Mouse (Mus musculus) cerebellum, adult 11-12 months (tissue): Measurements from ENCODE around the gene Rhob.

Experiments used
- DNase-seq: peaks from one replicate; pipeline ENCODE4 v3.0.0; 2022

Gene Rhob

DNA sequence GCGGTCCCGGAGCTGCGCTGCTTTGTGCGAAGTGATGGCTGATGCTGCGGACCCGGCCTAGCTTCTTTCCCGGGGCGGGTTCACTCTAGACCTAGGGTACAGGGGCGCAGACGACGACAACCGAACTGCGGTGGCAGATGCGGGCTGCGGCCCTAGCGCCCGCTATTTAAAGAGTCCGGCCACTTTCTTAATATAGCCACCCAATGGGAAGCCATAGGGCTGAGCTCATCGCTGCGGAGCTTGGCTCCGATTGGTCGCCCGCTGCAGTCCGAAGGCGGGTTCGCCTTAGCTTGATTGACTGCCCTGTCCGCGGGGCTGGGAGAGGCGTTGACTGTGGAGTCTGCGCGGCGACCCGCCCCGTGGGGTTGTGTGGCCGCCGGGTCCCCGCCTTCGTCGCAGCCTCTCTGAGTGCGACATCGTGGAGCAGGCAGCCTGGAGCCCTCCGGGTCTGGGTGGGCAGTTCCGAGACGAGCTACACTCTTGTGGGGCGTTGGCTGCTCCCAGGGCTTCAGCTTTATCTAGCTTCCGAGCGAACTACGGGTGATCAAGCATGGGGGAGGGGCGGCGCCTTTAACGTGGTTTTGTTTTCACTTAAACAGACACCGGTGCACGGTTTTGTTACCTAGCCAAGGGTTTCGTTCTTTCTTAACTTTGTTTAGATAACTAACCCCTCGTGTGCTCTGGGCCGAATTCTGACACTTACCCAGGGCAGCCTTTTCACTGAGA lies at the start of gene Rhob:
Gene Rhob (minus strand): TSS at position 139 of the 726 bp plus-strand sequence.
- peak; percentile 98 for DNase-seq

DNA sequence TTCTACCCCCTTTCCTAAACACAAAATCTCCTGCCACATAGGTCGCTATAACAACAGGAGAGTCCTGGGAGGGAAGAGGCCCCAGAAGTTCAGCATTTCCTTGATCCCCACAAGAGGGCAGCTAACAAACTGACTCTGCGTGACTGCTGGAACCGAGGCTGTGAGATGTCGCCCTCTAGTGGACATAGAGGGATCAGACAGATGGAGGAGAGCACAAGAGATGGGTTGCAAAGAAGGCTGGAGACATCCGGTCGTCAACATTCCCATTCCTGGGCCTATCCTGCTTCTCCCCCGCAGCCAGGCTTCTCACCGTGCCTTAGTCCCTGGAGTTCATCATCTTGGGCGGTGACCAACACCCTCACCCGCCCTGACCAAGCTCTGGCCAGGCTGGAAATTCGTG lies 47.5 kb upstream of the Rhob start:
- DNase-seq, result peak; percentile 24

DNA sequence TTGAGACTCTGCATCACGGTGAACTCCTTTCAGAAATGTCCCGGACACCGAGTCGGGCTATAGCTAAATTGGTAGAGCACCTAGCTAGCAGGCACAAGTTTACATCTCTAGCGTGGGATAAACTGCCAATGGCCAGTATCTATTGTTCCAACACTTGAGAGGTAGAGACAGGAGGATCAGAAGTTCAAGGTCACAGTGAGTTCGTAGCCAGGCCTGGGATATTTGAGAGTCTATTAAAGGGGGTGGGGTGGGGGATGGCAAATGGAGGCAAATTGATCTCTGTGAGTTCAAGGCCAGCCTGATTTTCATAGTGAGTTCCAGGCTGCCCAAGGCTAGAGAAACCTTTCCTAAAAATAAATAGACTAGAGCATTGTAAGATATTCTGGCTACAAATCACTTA lies 47.0 kb upstream of the Rhob start:
- no peak for DNase-seq

DNA sequence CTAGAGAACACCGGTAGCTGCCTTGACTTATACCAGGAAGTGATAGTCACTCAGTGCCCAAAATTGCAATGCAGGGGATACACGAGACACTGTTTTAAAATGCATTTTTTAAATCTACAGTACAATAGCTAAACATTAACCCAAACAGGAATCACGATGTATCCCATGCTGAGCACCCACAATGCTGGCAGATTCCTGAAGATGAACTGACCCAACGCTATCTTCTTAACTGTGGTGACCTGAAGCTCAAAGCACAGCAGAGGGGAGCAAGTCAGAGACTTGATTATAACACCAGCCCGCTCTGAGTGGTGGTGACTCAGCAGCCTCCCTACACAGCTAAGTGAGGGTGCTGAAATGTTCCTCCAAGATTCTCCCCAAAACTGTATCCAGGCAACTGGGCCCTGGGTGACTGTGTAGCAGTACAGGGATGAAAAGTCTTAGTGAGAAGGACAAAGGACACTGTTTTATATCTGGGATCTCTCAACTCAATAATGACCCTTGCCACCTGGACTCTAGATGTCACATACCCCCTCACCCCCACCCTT lies 45.3 kb upstream of the Rhob start:
- DNase-seq, result no peak

DNA sequence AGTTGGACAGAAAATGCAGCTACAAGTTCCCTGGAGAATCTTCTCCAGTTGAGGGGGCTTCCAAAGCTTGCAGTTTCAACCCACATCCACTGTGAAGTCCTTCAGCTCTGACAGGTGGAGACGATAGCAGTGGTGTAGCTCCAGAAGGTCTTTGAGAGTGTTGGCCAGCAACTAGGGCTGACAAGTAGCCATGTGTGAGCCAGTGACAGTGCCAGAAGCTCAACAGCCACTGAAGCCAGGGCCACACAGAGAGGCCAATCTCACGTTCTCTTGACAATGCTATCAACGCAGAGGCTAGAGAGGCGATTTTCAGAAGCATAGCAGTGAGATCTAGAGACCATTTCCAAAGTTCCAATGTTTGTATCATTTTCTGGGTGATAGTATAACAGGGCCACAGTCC lies 42.6 kb upstream of the Rhob start:
- DNase-seq, result no peak

DNA sequence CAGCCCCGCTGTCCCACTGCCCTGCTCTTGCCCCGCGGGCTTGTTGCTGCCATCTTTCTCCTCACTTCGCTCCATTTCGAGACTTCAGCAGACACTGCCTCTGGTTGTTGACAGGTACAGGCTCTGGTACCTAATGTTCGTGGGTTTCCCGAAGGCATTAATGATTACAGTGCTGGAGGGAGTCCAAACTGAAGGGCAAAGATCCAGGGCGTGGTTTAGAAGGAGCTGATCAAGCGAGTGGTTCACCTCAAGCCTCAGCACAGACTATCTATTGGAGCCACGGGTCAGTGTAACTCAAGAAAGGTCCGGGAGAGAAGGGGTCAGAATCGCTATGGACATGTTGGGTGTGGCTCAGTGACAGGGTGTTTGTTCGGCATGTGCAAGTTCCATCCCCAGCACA lies 39.7 kb upstream of the Rhob start:
- DNase-seq, result no peak

DNA sequence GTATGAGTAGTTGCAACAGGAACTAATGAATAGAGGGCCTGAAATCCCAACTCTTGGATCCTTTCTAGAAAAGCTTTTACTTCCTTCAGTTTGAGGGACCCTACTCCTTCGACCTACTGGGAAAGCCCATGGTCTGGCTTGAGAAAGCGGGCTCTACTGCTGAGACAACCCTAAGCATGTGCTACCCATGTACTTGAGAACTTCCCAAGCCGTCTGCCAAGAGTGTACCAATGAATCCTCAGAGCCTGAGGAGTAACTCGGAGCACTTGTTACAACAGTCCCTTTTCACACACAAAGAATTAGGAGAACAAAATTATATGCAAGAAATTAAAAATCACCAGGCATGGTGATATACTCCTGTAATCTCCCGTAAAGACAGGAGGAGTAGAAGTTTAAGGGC lies 37.5 kb upstream of the Rhob start:
- DNase-seq, result no peak

DNA sequence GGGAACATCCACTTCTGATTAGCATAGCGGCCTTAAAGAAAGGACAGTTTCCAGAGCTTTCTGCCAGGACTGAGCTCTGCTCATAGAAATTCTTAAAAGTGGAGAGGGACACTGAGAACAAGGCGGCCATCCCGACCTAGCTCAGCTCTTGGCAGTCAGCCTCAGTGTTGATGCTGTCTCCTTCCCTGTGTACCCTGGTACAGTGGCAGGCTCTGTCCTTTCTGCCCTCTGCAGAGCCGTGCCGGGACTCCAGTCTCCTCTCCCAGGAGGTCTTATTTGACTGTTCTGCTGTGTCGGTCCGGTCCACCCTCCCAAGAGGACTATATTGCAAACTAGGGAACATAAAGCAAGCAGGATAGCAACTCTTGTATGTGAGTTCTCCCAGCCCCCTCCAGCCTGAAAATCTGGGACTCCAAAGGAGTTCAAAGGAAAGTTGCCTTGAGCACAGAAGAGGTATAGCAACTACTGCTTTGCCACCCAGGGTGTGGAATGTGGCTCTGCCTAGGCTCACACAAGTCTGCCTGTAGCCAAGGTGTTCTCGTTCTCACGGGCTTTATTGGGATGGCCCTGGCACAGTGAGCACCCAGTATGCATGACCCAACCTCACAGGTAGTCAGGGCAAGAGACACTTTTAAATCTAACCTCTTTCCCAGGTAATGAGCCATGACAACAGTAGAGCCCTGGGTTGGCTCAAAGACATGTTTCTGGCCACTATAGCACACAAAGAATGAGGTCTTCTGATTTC lies 36.6 kb upstream of the Rhob start:
- DNase-seq, result no peak

DNA sequence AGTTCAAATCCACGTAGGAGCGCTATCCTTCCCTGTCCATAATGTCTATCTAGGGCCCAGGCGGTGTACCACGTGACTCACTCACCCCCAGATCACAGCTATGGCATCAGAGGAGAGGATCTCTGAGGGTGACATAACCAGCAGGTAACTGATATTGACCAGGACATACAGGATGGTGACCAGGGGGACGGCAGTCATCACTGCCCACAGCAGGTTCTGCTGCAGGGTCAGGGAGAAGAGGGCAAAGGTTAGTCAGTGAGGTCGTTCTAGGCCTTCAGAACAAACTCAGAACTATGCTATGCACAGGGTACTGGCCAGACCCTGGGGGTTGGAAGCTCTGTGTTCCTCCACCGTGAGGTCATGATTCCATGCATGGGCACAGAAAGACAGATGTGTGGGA lies 35.8 kb upstream of the Rhob start:
- no peak for DNase-seq

DNA sequence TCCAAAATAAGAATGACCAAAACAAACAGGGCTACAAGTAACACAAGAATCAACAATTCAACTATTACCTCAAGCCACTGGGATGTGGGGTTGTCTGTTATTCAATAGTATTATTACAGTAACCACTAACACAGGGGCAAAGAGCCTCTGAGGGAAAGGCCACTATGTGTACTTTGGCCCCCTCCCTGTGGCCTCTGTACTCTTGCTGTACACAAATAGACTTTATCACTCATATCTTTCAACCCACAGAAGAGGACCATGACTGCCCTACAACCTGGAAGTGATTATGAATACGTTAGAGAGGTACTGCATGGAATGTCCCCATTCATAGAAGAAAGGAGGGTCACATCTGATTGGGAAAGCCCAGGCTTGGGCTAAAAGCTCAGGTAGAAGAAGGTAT lies 35.1 kb upstream of the Rhob start:
- no peak for DNase-seq

DNA sequence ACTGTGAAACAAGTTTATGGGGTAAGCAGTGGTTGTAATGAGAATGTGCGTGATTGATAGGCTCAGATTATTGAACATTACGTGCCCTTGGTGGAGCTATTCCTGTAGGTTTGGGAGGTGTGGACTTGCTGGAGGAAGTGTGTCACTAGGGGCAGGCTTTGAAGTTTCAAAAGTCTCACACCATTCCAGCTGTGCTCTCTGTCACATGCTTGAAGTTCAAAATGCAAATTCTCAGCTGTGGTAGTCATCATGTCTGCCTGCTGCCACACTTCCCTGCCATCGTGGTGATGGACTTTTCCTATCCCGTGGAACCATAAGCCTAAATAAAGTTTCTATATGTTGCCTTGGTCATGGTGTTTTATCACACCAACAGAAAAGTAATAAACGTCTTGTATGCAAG lies 28.0 kb upstream of the Rhob start:
- DNase-seq, result no peak

DNA sequence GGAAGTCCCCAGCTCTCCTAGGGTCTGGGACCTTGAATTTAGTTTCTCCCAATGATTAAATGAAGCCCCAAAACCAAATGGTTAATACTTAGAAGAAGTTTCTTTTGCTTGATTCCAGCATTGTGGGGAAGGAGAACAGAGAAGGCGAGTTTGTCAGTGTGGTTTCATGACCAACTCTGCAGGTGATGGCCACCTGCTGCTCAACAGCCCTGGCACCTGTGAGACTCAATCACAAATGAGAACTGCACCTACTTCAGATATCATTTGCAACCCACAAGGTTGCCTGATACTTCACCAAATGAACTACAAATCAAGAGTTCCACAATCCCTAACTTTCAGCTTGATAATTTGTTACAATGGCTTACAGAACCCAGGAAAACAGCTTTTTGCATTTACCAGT lies 27.4 kb upstream of the Rhob start:
- no peak for DNase-seq

DNA sequence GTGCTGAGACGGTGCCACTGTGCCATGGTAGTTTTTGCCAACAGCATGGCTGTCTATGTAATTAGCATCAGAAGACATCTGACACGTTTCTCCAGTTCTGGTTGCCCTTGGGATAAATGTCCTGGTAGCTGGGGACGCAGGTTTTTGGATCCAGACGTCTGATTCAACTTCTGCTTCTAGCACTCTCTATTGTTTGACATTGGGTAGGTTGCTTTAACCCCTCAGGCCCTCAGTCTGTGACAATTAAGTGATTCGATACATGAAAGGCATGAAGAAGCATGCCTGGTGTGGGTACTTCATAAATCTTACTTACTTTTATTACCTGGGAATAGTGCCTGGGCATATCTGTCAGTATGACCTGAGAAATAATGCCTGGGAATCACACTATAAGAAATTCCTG lies 24.3 kb upstream of the Rhob start:
- no peak for DNase-seq

DNA sequence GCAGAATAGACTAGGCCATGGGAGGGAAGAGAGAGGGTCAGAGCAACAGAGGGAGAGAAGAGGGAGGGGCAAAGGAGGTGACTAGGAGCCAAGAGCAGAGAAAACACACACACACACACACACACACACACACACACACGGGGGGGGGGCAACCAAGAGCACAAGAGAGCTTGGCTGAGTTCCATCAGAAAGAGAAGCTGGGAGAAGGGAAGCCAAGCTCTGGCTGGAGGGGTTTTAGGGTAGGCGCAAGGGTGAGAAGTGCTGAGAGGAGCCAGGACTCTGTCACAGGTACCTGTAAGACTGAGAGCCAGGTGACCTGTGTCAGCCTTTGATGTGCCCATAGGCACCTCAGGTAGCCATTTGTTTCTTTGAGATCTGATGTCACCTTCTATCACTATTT lies 22.9 kb upstream of the Rhob start:
- DNase-seq, result no peak

DNA sequence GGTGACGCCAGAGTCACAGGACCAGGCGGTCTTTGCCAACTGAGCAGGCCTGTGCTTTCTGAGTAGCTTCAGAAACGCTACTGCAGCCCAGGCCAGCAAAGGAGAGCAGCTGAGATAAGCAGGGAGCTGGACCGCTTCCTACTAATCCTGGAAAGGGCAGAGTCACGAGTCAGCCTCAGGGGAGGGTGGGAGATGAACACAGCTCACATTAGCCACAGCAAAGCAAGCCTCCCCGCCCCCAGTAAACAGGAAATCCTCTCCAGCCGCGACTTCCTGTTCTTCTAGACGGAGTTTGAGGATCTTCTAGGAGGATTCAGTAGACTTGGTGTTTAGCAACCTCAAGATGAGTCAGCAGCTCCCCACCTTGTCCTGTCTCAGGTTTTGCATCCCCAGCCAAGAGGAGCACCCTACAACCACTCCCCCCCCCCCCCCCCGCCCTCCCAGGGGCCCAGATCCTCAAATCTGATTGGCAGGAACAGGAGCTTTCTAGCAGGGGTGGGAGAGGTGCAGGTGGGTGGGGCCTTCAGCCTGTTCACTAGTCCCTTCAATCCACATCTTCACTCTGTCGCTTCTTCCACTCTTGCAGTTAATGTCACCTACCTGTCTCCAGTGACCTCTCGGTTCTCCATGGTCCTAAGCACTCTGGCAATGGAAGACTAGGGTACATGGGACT lies 21.7 kb upstream of the Rhob start:
- peak; percentile 21 for DNase-seq

DNA sequence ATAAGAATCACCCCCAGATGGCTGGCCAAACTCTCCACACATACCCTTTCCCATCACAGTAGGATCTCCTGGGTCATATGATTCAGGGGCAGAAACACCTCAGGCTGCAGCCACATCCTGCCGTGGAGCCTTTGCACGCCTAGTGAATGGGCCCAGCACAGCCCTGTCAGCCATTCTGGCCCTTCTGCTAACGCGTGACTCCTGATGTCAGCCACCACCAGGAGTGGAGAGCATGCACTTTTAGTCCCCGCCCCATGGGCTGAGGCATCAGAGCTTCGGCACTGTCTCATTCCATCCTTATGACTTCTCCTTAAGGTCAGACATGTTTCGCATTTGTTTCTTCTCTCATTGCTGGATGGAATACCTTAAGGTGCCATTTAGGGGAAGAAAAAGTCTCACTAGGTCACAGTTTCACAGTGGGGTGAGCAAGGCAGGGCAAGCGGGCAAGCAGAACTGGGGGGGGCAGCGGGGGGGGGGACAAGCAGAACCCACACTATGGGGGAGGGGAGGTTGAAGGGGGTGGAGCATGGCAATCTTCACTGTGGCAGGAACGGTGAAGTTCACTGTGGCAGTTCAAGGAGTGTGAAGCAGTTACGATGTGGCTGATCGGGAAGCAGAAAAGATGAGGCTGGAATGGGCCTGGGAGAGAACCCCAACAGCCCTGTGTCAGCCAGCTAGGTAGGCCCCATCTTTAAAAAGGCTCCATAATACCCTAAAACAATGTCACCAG lies 19.8 kb upstream of the Rhob start:
- no peak for DNase-seq

DNA sequence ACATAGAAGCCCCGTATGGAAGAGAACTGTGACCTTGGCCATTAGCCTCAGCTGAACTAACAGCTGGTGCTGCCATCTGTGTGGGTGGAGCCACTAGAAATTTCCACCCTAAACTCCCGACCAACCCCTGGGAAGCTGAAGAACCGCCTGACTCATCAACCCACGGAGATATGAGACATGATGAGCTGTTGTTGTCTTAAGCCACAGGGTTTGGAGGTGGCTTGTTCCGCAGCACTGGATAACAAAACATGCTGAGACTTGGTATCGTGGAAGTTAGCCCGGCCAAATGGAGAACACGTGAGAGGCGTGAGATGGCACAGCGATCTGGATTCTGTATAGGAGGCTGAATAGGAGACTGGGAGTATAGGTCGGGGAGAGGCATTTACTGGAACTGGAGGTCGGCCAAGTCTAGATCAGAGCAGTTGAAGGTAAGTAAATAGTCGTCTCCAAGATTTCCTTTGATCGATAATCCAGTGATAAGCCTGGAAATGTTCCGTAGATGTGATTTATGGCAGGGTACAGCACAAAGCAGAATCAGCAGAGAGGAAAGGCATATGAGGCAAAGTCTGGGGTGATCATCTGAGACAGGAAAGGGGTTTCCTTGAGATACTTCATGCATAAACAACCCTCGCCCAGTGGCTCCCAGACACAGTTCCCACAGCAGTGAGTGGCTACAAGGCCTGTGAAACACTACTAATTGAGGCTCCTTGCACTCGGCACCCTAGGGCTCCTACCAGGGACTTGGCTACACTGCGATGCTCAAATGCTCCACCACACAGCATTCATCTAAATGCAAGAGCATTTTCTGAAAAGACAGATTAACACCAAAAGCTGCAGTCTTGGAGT lies 11.5 kb upstream of the Rhob start:
- no peak for DNase-seq

DNA sequence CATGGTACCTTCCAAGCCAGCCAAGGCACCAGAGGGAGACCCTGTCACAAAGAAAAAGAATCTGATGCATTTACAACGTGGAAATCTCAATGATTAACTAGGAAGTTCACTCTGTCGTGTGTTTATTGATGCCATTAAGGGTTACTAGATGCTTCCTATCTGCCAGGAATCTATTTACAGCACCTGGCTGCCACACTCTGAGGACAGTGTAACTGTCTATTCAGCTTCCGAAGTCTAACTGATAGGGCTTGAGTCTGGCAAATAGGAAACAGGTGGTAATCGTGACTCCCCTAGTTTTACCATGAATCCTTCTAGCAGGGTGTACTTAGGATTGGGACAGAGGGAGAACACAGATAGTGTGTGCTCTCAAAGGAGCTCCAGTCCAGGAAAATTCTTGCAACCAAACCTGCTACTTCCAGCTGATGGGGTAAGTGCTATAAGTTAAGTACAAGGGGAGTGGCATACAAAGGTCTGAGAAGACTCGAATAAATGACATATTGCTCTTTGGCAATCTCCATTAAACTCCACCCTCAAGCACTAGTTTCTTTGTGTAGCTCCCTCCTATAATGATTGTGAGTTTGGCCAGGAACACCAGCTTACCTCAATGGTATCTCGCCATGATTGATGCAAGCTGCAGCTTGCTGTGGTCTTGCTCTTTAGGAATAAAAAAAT lies 10.6 kb upstream of the Rhob start:
- DNase-seq, result no peak

DNA sequence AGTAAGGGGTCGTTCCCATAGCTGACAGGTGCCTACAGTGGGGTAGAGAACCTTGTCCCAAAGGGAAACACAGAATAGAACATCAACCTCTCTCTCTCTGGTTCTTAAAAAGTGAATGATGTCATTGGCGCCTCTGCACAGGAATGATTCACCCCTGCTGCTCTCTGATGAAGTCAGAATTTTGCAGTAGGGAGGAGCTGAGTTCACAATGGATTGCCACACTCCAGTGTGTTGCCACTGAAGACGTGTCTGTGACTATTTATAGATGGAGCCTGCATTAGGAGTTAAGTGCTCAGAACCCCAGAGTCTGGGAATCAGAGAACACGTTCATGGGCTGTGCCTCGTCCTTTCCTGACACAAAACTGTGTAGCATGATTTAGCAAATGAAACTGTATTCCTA lies 9.9 kb upstream of the Rhob start:
- no peak for DNase-seq

DNA sequence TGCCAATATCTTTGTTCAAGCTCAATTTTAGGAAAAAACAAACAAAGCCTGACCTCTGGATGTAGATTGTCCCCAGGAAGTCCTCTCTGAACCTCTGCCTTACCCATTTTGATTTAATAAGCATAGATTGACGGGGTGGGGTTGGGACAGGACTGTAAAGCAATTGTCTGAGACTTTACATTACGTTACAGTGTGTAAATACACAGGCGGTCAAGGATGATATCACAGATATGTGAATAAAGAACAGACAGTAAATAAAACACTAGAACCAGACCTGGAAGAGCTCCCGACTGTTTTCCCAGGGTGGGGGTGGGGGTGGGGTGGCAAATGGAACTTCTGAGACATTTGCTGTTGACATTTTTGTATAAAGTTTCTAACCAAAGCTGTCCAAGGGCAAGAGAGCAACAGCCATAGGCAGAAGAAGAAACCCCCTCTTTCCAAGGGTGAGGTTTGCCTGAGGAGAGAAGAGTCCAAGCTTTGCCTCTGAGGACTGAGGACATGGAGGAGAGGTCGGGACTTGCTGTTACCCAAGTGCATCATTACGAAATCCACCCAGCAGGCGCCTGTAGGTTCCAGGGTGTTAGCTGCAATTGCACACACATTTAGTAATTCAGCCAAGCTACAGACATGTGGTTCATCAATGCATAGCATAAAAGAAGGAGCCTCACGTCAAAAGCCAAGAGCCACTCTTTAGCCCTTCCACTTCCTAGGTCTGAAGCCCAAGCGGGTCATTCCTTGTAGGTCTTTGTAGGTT lies 7.3 kb upstream of the Rhob start:
- no peak for DNase-seq

DNA sequence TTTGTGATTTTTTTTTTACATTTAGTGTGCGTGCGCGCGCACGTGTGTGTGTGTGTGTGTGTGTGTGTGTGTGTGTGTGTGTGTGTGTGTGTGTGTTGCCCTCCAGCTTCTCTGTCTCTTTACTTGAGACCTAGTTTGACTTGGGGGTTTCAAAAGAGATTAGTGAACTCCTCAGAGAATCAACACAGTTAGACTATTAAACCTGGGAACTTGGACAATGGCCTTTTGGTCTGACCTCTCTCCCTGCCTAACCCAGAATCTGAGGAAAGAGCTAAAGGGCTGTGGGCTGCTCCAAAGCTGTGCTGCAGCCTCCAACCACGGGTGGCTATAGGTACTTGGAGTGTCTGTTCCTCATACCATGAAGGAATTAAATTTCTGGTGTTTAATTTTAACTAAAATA lies 4.3 kb upstream of the Rhob start:
- DNase-seq, result no peak
